Mouse (Mus musculus): ENCODE results near the gene Sdk1.

- TF ChIP-seq CTCF (IDR thresholded peaks at IDR 0.05) (no peak), POLR2A (IDR thresholded peaks at IDR 0.05; ENCODE audit: insufficient read depth, low read depth, low read length) (no peak), EP300 (IDR thresholded peaks at IDR 0.05; ENCODE audit: insufficient read depth, low read depth, low read length) (no peak)
These were observed 392.0 kb downstream of the Sdk1 start for GRCm38 (mm10) chr5:141633271-141633670.

Data from heart, adult 2 months (tissue).